Mouse (Mus musculus): ENCODE data around the gene P2ry14.

GRCm38 (mm10) chr3:59175234-59175633, 21.8 kb upstream of the P2ry14 start:
- peak; percentile 41; the same call in 1 of the 2 replicates for TF ChIP-seq CTCF (IDR thresholded peaks at IDR 0.05; ENCODE audit: insufficient read depth, low read length)
- no peak for TF ChIP-seq POLR2A (IDR thresholded peaks at IDR 0.05; ENCODE audit: borderline replicate concordance, extremely low read depth, low read depth, low read length)

Measured in lung, adult 2 months (tissue).